Mouse (Mus musculus): ENCODE measurements around the gene Card10. TPM values are rescaled to one million over a fixed set of nuclear protein-coding genes. Genes with fewer than 3 reads are reported as not detected.

Gene Card10
- polyA plus RNA-seq, 2 experiments: 5.1 to 9.0 TPM

- Histone ChIP-seq H3K9me3 (ENCODE audit: control insufficient read depth, low read length) (no peaks in the 10 kb centered on the region), H3K4me2 (replicated peaks; ENCODE audit: low read depth, low read length, severe bottlenecking) (no peak overlapping the region), H3K9ac (ENCODE audit: low read depth, low read length, severe bottlenecking) (no peak overlapping the region), H3K27me3 (ENCODE audit: control insufficient read depth, insufficient read depth, low read length) (no peaks in the 10 kb centered on the region), H3K27ac (replicated peaks; ENCODE audit: low read depth, low read length) (0 out of 2 replicates have a peak overlapping the region, but pooled peaks have one; percentile 38), H3K36me3 (ENCODE audit: control insufficient read depth, insufficient read depth, low read length) (no peaks in the 10 kb centered on the region), H3K4me3 (replicated peaks; ENCODE audit: low read length) (no peak overlapping the region), H3K4me1 (ENCODE audit: control insufficient read depth, insufficient read depth, low read length) (peaks cover 48% of the 10 kb centered on the region)
- ATAC-seq (ENCODE audit: low FRiP score, low read depth) (no peak), DNase-seq (ENCODE audit: low spot score) (no peak)
- no peak for TF ChIP-seq POLR2A (IDR thresholded peaks at IDR 0.05; ENCODE audit: borderline replicate concordance, extremely low read depth, insufficient read depth, insufficient read length)
- WGBS: 29% methylated on average over 10 of the region's 10 CpGs
Observed at GRCm38 (mm10) chr15:78834233-78835005, 31.6 kb upstream of the Card10 start.

GRCm38 (mm10) chr15:78833582-78833981, 30.7 kb upstream of the Card10 start:
- Histone ChIP-seq H3K27me3 (ENCODE audit: control insufficient read depth, insufficient read depth, low read length) (no peaks in the 10 kb centered on the region), H3K4me3 (replicated peaks; ENCODE audit: low read length) (no peak overlapping the region), H3K9me3 (ENCODE audit: control insufficient read depth, low read length) (no peaks in the 10 kb centered on the region), H3K36me3 (ENCODE audit: control insufficient read depth, insufficient read depth, low read length) (no peaks in the 10 kb centered on the region), H3K27ac (replicated peaks; ENCODE audit: low read depth, low read length) (0 out of 2 replicates have a peak overlapping the region, but pooled peaks have one; percentile 19), H3K9ac (ENCODE audit: low read depth, low read length, severe bottlenecking) (no peak overlapping the region), H3K4me2 (replicated peaks; ENCODE audit: low read depth, low read length, severe bottlenecking) (no peak overlapping the region), H3K4me1 (ENCODE audit: control insufficient read depth, insufficient read depth, low read length) (peaks cover 46% of the 10 kb centered on the region)
- TF ChIP-seq POLR2A (IDR thresholded peaks at IDR 0.05; ENCODE audit: borderline replicate concordance, extremely low read depth, insufficient read depth, insufficient read length): no peak
- 93% methylated on average over 3 of the region's 3 CpGs for WGBS
- no peak for ATAC-seq (ENCODE audit: low FRiP score, low read depth)
- DNase-seq (ENCODE audit: low spot score): no peak

GRCm38 (mm10) chr15:78832701-78833123, 29.9 kb upstream of the Card10 start:
- WGBS: 7% methylated on average over 14 of the region's 14 CpGs
- 0 out of 2 replicates have a peak overlapping the region, but pooled peaks have one; percentile 25 for H3K9ac ChIP-seq (ENCODE audit: low read depth, low read length, severe bottlenecking)
- H3K36me3 ChIP-seq (ENCODE audit: control insufficient read depth, insufficient read depth, low read length): no peaks in the 10 kb centered on the region
- no peaks in the 10 kb centered on the region for H3K27me3 ChIP-seq (ENCODE audit: control insufficient read depth, insufficient read depth, low read length)
- H3K4me3 ChIP-seq (replicated peaks; ENCODE audit: low read length): no peak overlapping the region
- H3K9me3 ChIP-seq (ENCODE audit: control insufficient read depth, low read length): no peaks in the 10 kb centered on the region
- peaks cover 46% of the 10 kb centered on the region for H3K4me1 ChIP-seq (ENCODE audit: control insufficient read depth, insufficient read depth, low read length)
- TF ChIP-seq POLR2A (IDR thresholded peaks at IDR 0.05; ENCODE audit: borderline replicate concordance, extremely low read depth, insufficient read depth, insufficient read length): no peak
- DNase-seq (ENCODE audit: low spot score) (peak; percentile 59), ATAC-seq (ENCODE audit: low FRiP score, low read depth) (peak; percentile 48; the same call in 1 of the 2 replicates)
- peak overlapping the region; percentile 65; the same call in 1 of the 2 replicates for H3K27ac ChIP-seq (replicated peaks; ENCODE audit: low read depth, low read length)
- H3K4me2 ChIP-seq (replicated peaks; ENCODE audit: low read depth, low read length, severe bottlenecking): peak overlapping the region; percentile 10; the same call in 1 of the 2 replicates

GRCm38 (mm10) chr15:78831720-78832657, 29.1 kb upstream of the Card10 start:
- peak overlapping the region; percentile 10; the same call in 1 of the 2 replicates for H3K4me2 ChIP-seq (replicated peaks; ENCODE audit: low read depth, low read length, severe bottlenecking)
- DNase-seq (ENCODE audit: low spot score): no peak
- H3K27me3 ChIP-seq (ENCODE audit: control insufficient read depth, insufficient read depth, low read length): no peaks in the 10 kb centered on the region
- H3K27ac ChIP-seq (replicated peaks; ENCODE audit: low read depth, low read length): peak overlapping the region; percentile 65; the same call in 1 of the 2 replicates
- no peaks in the 10 kb centered on the region for H3K9me3 ChIP-seq (ENCODE audit: control insufficient read depth, low read length)
- ATAC-seq (ENCODE audit: low FRiP score, low read depth): no peak
- peaks cover 46% of the 10 kb centered on the region for H3K4me1 ChIP-seq (ENCODE audit: control insufficient read depth, insufficient read depth, low read length)
- H3K4me3 ChIP-seq (replicated peaks; ENCODE audit: low read length): no peak overlapping the region
- WGBS: 36% methylated on average over 19 of the region's 19 CpGs
- no peak for TF ChIP-seq POLR2A (IDR thresholded peaks at IDR 0.05; ENCODE audit: borderline replicate concordance, extremely low read depth, insufficient read depth, insufficient read length)
- no peak overlapping the region for H3K9ac ChIP-seq (ENCODE audit: low read depth, low read length, severe bottlenecking)
- no peaks in the 10 kb centered on the region for H3K36me3 ChIP-seq (ENCODE audit: control insufficient read depth, insufficient read depth, low read length)
